Mouse (Mus musculus): ENCODE results near the gene Ttn.

Gene Ttn

GRCm38 (mm10) chr2:76702751-76703150 lies 279.6 kb downstream of the Ttn start:
- no peak for DNase-seq (ENCODE audit: low spot score)

- no peak for DNase-seq (ENCODE audit: low spot score)
These were observed 280.2 kb downstream of the Ttn start for GRCm38 (mm10) chr2:76702188-76702587.

GRCm38 (mm10) chr2:76695290-76695689 lies 287.1 kb downstream of the Ttn start:
- no peak for DNase-seq (ENCODE audit: low spot score)

GRCm38 (mm10) chr2:76693765-76694164 lies 288.6 kb downstream of the Ttn start:
- DNase-seq (ENCODE audit: low spot score) = peak; percentile 52

GRCm38 (mm10) chr2:76690436-76691204 lies 291.7 kb downstream of the Ttn start:
- peak; percentile 67 for DNase-seq (ENCODE audit: low spot score)

- DNase-seq (ENCODE audit: low spot score) = peak; percentile 58
These were observed 294.2 kb downstream of the Ttn start for GRCm38 (mm10) chr2:76688162-76688561.

GRCm38 (mm10) chr2:76687608-76688007 lies 294.7 kb downstream of the Ttn start:
- DNase-seq (ENCODE audit: low spot score) = no peak

GRCm38 (mm10) chr2:76686986-76687385 lies 295.4 kb downstream of the Ttn start:
- DNase-seq (ENCODE audit: low spot score) = no peak

- no peak for DNase-seq (ENCODE audit: low spot score)
These were observed 300.0 kb downstream of the Ttn start for GRCm38 (mm10) chr2:76682301-76682700.

- DNase-seq (ENCODE audit: low spot score) = no peak
These were observed 305.7 kb downstream of the Ttn start for GRCm38 (mm10) chr2:76676401-76677226.

GRCm38 (mm10) chr2:76675949-76676348 lies 306.4 kb downstream of the Ttn start:
- DNase-seq (ENCODE audit: low spot score) = no peak

GRCm38 (mm10) chr2:76675451-76675850 lies 306.9 kb downstream of the Ttn start:
- DNase-seq (ENCODE audit: low spot score) = peak; percentile 51

- peak; percentile 85 for DNase-seq (ENCODE audit: low spot score)
These were observed 307.5 kb downstream of the Ttn start, which contains the start of gene Plekha3 for GRCm38 (mm10) chr2:76674725-76675427. Plekha3 (plus strand) TSS chr2:76675281.

- peak; percentile 68 for DNase-seq (ENCODE audit: low spot score)
These were observed 308.8 kb downstream of the Ttn start for GRCm38 (mm10) chr2:76673472-76674081.

- DNase-seq (ENCODE audit: low spot score) = peak; percentile 88
These were observed 309.4 kb downstream of the Ttn start, which contains the start of gene Fkbp7 for GRCm38 (mm10) chr2:76672966-76673392. Fkbp7 (minus strand) TSS chr2:76673116.

GRCm38 (mm10) chr2:76672134-76672745 lies 310.1 kb downstream of the Ttn start:
- DNase-seq (ENCODE audit: low spot score) = no peak

- DNase-seq (ENCODE audit: low spot score) = no peak
These were observed 310.7 kb downstream of the Ttn start for GRCm38 (mm10) chr2:76671641-76672040.

- DNase-seq (ENCODE audit: low spot score) = no peak
These were observed 315.1 kb downstream of the Ttn start for GRCm38 (mm10) chr2:76667200-76667599.

GRCm38 (mm10) chr2:76665531-76665930 lies 316.8 kb downstream of the Ttn start:
- DNase-seq (ENCODE audit: low spot score) = no peak

- no peak for DNase-seq (ENCODE audit: low spot score)
These were observed 322.9 kb downstream of the Ttn start for GRCm38 (mm10) chr2:76659419-76659818.

- no peak for DNase-seq (ENCODE audit: low spot score)
These were observed 323.8 kb downstream of the Ttn start for GRCm38 (mm10) chr2:76658551-76658950.
